Mouse (Mus musculus): ENCODE measurements around the gene Gigyf1.

Gene Gigyf1

DNA sequence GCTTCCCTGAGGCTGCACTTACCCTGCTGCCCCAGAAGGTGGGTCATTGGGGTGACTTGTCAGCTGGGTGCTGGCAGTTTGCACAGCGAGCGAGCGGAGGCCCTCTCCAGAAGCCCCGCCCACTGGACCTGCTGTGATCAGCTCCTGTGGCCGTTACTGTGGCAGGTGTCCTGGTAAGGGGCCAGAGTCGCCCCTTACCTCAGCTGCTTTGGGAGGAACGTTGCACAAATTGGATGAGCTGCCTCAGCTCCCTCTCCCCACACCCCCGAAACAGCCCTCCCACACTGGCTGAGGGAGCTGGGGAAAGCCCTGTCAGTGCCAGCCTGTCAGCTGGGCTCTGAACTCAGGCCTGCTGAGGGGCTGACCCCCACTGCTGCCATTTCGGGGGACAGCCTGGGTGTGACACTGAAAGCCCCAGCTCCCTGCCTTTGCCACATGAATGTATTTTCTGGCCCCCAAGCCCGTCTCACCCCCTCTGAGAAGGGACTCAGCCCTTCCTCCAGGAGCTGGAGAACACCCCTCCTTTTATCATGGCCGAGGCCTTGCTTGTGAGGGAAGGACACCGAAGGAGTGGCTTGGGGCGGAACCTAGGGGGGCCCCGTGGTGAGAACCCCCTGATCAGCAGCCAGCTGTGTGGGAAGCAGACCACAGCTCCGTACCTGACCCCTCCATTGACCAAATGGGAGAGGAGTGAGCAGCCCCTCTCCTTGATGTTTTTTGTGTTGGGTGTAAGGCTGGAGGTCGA lies 8.0 kb downstream of the Gigyf1 start:
- POLR2A ChIA-PET: interaction anchor here (0.6 to 2.9 kb wide), 15 partner anchors 10 to 405 kb away, joined by 3 to 14 read pairs (median 3); partner anchors contain the start of genes Pop7 (in 1 of the 4) and Srrt (in 1 of the 4)
- CTCF ChIA-PET: interaction anchor here (0.5 to 5.6 kb wide), 8 partner anchors 8 to 248 kb away, joined by 3 to 30 read pairs (median 4); partner anchors contain the start of genes Gigyf1 (in 1 of the 4) and Pop7 (in 1 of the 4)

GRCm38 (mm10) chr5:137527413-137527812 lies 9.1 kb downstream of the Gigyf1 start:
- POLR2A ChIA-PET: interaction anchor here in 2 of 4 experiments (0.7 to 2.9 kb wide), 3 partner anchors 13 to 59 kb away, joined by 3 to 14 read pairs (median 4); no protein-coding TSS in a partner anchor
- CTCF ChIA-PET: interaction anchor here in 1 of 4 experiments (1.4 kb wide), 1 partner anchor 9 kb away, joined by 3 read pairs; the partner anchor contains the start of gene Gigyf1

- ChIA-PET CTCF (interaction anchor here in 1 of 4 experiments (0.8 kb wide), 1 partner anchor 10 kb away, joined by 3 read pairs; the partner anchor contains the start of gene Gigyf1), POLR2A (interaction anchor here in 3 of 4 experiments (1.1 to 4.2 kb wide), 6 partner anchors 7 to 69 kb away, joined by 3 to 14 read pairs (median 3); partner anchors contain the start of genes Gigyf1 (in 1 of the 3) and Pop7 (in 1 of the 3))
Measured at GRCm38 (mm10) chr5:137528247-137528968, 10.1 kb downstream of the Gigyf1 start.

GRCm38 (mm10) chr5:137529221-137529995 lies 11.1 kb downstream of the Gigyf1 start:
- POLR2A ChIA-PET: interaction anchor here in 3 of 4 experiments (0.5 to 4.2 kb wide), 8 partner anchors 8 to 258 kb away, joined by 3 to 14 read pairs (median 4); partner anchors contain the start of genes Gigyf1 (in 1 of the 3), Mepce (in 1 of the 3) and Pop7 (in 1 of the 3)
- CTCF ChIA-PET: interaction anchor here in 3 of 4 experiments (0.8 to 3.6 kb wide), 6 partner anchors 8 to 16 kb away, joined by 3 to 20 read pairs (median 4); partner anchors contain the start of gene Gigyf1 (in 2 of the 3)

DNA sequence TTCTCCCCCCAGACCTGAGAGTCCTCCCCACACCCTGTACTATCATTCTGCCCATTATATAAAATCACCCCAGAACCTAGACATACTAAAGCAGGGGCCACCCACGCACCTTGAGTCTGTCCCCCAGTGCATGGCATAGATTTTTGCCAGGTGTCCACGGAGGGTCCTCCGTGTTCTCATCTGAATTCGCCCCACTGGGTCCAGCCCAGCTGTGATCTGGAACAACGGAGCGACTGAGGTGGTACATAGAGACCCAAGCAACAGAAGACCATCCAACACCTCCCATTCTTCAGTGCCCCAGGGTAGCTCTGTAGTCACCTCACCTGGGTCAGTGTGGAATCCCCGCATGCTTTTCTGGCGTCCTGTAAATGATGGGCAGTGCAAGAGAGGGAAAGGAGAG lies 11.7 kb downstream of the Gigyf1 start:
- CTCF ChIA-PET: interaction anchor here (0.6 to 3.6 kb wide), 7 partner anchors 8 to 568 kb away, joined by 3 to 20 read pairs (median 4); partner anchors contain the start of gene Gigyf1 (in 3 of the 4)
- POLR2A ChIA-PET: interaction anchor here in 3 of 4 experiments (0.6 to 4.2 kb wide), 8 partner anchors 9 to 236 kb away, joined by 3 to 24 read pairs (median 4); partner anchors contain the start of genes Gigyf1 (in 1 of the 3), Pop7 (in 1 of the 3) and Ufsp1 (in 1 of the 3)

GRCm38 (mm10) chr5:137530588-137531413 lies 12.5 kb downstream of the Gigyf1 start:
- POLR2A ChIA-PET: interaction anchor here (0.6 to 4.2 kb wide), 27 partner anchors 7 to 249 kb away, joined by 3 to 24 read pairs (median 4); partner anchors contain the start of genes Pop7 (in 2 of the 4), Gigyf1 (in 1 of the 4) and Ufsp1 (in 1 of the 4)
- CTCF ChIA-PET: interaction anchor here (0.6 to 3.6 kb wide), 17 partner anchors 9 to 568 kb away, joined by 3 to 20 read pairs (median 4); partner anchors contain the start of genes Gigyf1 (in 3 of the 4), Pop7 (in 1 of the 4) and Sap25 (in 1 of the 4)

GRCm38 (mm10) chr5:137531414-137532130 lies 13.2 kb downstream of the Gigyf1 start:
- ChIA-PET CTCF (interaction anchor here (0.5 to 3.6 kb wide), 18 partner anchors 10 to 1960 kb away, joined by 3 to 20 read pairs (median 4); partner anchors contain the start of genes Gigyf1 (in 3 of the 4), Pop7 (in 3 of the 4) and Sap25 (in 1 of the 4)), POLR2A (interaction anchor here (0.5 to 4.2 kb wide), 40 partner anchors 7 to 664 kb away, joined by 3 to 24 read pairs (median 4); partner anchors contain the start of genes Pop7 (in 2 of the 4), Fbxo24 (in 1 of the 4), Gigyf1 (in 1 of the 4) and Lrch4 (in 1 of the 4))

- POLR2A ChIA-PET: interaction anchor here in 3 of 4 experiments (0.5 to 4.2 kb wide), 38 partner anchors 8 to 1959 kb away, joined by 3 to 24 read pairs (median 4); partner anchors contain the start of genes Pop7 (in 3 of the 3), Fbxo24 (in 1 of the 3), Gigyf1 (in 1 of the 3) and Lrch4 (in 1 of the 3)
Measured at GRCm38 (mm10) chr5:137532131-137532807, 13.9 kb downstream of the Gigyf1 start.

GRCm38 (mm10) chr5:137532808-137533116 lies 14.4 kb downstream of the Gigyf1 start:
- ChIA-PET CTCF (interaction anchor here (0.6 to 3.6 kb wide), 8 partner anchors 14 to 227 kb away, joined by 3 to 20 read pairs (median 4); partner anchors contain the start of genes Fbxo24 (in 1 of the 4), Gigyf1 (in 1 of the 4), Lrch4 (in 1 of the 4) and Pop7 (in 1 of the 4)), POLR2A (interaction anchor here in 3 of 4 experiments (0.6 to 4.2 kb wide), 15 partner anchors 9 to 1959 kb away, joined by 3 to 24 read pairs (median 6); partner anchors contain the start of genes Pop7 (in 3 of the 3), Gigyf1 (in 1 of the 3) and Srrt (in 1 of the 3))

More at GRCm38 (mm10) chr5:137532131-137532807, 13.9 kb downstream of the Gigyf1 start:
- CTCF ChIA-PET: interaction anchor here (0.5 to 3.6 kb wide), 17 partner anchors 13 to 1831 kb away, joined by 3 to 20 read pairs (median 4); partner anchors contain the start of genes Pop7 (in 3 of the 4), Gigyf1 (in 2 of the 4), Fbxo24 (in 1 of the 4) and Lrch4 (in 1 of the 4)

DNA sequence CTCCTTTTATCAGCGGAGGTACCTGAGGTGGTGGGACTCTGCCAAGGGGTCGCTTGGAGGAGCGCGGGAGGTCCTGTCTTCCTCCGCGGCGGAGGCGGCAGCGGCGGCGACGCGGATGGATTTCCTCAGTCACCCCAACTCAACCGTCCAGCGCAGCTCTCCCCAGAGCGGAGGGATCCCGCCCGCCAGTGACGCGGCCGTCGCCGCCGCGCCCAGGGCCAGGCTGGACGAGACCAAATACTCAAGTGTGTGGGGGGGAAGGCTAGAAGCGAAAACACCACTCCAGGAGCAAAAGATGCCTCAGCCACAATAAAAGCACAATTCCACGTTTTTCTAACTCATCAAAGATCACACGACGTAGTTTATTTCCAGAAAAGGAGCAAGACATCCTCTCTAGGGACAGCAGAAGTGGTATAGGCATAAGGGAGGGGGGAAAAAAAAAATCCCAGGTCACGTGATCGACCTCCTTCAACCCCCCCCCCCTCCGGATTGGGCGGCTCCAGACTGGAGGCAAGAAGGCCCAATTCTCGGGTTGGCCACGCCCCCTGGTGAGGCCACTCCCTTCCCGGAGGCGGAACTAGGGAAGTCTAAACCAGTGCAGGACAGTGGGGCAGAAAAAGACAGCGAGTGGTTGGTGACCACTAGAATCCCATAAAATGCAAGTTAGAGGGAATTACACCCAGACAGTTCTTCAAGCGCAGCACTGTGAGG lies 14.9 kb downstream of the Gigyf1 start, which contains the start of the genes Epo and Gnb2:
Gene Epo, minus strand, starts transcription at position 126 of the 711 bp plus-strand sequence.
Gene Gnb2, minus strand, starts transcription at position 394 of the 711 bp plus-strand sequence.
- ChIA-PET POLR2A (interaction anchor here in 3 of 4 experiments (0.9 to 3.9 kb wide), 6 partner anchors 9 to 226 kb away, joined by 4 to 24 read pairs (median 7); partner anchors contain the start of genes Pop7 (in 3 of the 3) and Srrt (in 1 of the 3)), CTCF (interaction anchor here in 3 of 4 experiments (0.6 to 3.6 kb wide), 5 partner anchors 15 to 124 kb away, joined by 3 to 20 read pairs (median 4); partner anchors contain the start of genes Fbxo24 (in 1 of the 3), Gigyf1 (in 1 of the 3), Lrch4 (in 1 of the 3) and Pop7 (in 1 of the 3))

- CTCF ChIA-PET: no interaction called here
- POLR2A ChIA-PET: no interaction called here
Measured at GRCm38 (mm10) chr5:137534762-137535161, 16.4 kb downstream of the Gigyf1 start.

DNA sequence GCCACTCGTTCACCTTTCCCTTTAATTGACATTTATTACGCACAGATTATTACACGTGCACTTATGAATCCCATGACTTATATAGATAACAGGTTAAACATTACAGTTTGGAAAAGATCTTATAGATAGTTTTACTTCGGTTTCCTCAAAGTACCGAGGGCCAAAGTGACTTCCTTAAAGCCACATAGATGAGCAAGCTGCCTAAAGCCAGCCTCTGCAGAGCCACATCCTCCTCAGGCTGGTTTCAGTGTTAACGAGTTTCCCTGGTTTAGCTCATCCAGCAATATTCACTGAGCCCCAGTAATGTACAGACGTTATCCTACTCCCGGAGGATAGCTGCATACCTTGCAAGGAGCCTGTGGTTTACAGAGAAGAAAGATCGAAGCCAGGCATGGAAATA lies 17.0 kb downstream of the Gigyf1 start:
- ChIA-PET POLR2A (interaction anchor here in 1 of 4 experiments (1.0 kb wide), 1 partner anchor 24 kb away, joined by 4 read pairs; no protein-coding TSS in a partner anchor), CTCF (no interaction called here)

GRCm38 (mm10) chr5:137537461-137537860 lies 19.1 kb downstream of the Gigyf1 start:
- POLR2A ChIA-PET: no interaction called here
- CTCF ChIA-PET: no interaction called here

Measured in embryonic stem cell, embryonic (primary cell).